Mouse (Mus musculus) mature B cell (primary cell): ENCODE data around the gene Kif5a.

ENCODE experiments used
- in situ Hi-C: fragments of 300-500 bp; cut with MboI; formaldehyde crosslinking; loops from 2 replicates; pipeline ENCODE4 v1.14.3; 2019

Gene Kif5a

DNA sequence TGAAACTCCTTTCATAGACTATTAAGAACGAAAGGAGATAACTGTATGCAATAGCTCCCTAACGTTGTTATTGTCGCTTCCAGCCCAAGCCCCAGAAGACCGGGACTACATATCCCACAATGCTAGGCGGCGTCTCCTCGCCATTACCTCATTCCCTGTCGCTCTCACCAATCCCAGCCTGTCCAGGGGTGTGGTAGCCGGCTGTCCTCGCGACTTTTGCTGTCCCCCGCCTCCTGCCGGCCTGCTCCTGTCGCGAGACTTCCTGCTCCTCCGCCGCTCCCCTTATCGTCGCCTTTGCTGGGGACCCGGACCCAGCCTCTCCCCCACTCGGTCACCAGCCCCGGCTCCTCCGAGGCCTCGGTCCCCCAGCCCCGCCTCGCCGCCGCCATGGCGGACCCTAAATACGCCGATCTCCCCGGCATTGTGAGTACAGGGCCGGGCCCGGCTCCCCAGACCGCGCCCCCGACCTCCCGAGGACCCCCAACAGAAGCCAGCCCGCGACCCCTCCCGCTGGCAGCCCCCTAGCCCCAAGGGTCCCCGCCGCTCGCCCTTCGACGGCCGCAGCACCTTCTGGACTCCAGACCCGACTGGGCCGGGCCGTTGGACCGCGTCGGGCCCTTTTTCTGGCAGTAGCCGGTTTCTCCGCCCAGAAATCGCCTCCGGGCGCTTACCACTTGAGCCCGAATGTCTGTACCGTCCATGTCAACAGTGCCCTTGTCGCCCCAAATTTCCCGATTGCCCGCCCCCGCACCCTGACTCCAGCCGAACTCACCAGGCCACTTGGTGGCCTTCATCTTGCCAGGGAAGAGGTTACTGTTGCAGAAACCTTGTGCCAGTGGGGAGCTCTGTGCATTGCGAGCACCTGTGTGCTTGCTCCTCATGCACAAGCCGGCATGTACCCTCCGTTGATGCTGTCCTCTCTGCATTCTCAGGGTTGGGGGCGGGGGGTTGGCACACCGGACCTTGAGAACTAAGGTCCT is 3.3 kb upstream of the Kif5a start, which contains the start of gene Dctn2:
Gene Dctn2 (plus strand): TSS at position 257 of the 980 bp plus-strand sequence.
- in situ Hi-C loops: no loop called here

DNA sequence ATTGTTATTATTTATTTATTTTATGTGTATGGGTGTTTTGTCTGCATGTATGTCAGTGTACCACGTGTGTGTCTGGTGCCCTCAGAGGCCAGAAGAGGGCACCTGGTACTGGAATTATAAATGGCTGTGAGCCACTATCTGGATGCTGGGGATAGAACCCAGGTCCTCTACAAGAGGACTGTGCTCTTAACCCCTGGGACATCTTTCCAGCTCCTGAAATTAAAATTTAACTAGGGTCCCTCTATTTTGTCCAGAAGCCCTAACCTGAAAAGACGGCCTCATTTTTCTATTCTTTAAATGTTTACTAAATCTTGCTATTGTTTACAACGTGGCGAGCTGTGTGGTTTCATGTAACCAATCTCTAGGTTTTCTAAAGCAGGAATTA is 2.6 kb upstream of the Kif5a start:
- in situ Hi-C loops: no loop called here

DNA sequence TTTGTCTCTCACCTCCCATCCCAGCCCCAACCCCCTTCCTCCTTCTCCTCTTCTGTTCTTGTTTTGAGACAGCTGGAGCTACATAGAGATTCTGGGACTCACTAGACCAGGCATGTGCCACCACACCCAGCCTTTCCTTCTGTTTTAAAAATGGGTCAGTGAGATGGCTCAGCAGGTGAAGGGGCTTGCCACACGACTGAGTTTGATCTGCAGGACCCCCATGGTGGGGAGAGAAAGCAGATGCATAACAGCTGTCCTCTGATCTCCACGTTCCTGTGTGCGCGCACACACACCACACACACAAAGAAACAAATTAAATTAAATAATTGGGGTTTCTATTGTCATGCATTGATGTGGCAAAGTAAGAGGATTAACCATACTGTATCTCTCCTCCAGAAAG is 1.8 kb upstream of the Kif5a start:
- in situ Hi-C loops: no loop called here

DNA sequence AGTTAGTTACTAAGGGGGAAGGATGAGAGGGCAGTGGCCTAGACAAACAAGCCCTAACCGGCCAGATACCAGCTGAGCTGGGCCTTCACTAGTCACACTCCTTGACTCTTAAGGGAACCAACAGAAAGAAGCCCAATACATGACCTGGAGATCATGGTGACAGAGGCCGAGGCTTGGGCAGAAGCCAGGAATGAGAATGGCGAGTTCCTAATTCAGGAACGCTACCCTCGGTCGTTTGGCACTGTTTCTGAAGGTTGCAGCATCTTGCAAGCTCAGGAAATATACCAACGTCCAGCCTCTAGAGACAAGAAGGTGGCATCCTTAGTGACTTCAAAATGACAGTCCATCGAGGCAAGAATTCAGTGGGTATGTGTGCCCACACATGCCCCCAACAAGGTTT is 1.2 kb upstream of the Kif5a start:
- in situ Hi-C loops: no loop called here

DNA sequence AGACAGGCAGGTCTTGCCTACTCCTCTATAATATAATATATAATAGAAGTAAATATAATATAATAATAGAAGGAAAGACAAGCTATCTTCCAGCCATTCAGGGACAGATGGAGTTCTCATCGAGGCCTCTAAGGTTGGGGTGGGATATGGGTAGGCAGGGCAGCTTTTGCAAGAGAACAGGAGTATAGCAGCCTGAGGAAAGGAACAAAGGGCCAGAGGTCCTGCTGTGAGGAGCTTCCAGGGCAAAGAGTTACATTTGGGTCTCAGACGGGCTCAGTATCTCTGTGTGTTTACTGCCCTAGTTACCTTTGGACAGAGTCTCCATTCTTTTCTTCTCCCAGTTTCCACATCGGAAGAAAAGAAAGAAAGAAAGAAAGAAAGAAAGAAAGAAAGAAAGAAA is 483 bp upstream of the Kif5a start:
- in situ Hi-C loops: no loop called here

DNA sequence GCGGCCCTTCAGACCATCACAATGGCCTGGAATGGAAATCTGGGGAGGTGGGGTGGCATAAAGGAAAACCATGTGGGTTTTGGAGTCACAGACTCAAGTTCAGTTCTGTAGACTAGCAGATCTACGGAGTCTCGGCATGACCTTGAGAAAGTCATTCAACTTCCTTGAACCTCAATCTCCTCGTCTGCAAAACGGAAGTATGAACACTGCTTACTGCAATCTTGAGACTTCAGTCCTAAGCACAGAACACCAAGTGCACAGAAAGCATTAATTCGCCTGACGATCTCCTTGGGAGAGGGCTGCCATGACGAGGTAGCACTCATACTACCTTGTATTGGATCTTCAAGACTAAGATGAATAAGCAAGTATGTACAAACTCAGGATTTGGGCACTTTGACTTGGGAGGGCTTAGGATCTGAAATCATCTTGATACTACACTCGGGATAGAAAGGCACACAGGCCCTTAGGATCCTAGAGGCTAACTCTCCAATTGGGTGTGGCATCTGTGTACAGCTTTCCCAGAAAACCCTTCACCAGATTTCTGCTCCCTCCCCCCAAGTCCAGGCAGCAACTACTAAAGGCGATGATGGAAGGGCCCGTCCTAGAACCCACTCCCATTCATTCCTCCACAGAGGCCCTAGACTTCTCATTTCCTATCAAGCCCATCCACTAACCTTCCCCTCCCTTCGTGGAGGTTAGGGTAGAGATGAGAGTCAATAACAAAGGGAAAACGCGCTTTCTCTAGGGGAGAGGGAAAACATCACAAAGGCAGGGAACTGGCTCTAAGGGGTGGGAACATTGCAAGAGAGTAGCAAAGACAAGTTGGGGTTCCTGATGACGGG is 1.2 kb downstream of the Kif5a start:
- in situ Hi-C loops: no loop called here

DNA sequence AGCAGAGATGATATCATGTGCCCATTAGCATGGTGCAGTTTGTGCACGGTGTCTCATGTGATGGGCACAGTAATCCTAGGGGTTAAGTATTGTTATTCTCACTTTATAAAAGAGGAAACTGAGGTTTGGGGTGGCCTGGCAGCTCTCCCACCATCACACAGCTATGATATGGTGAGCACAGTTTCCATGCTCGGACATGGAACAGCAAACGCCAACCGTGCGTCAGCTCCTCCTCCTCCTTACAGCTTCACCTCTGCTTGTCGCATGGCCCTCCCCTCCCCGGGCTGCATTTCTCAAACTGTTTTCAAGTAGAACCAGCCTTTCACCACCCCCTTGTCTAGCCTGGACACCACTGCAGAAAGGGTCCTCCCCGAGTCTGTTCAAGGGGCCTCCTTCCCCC is 4.7 kb downstream of the Kif5a start:
- in situ Hi-C loops: no loop called here

DNA sequence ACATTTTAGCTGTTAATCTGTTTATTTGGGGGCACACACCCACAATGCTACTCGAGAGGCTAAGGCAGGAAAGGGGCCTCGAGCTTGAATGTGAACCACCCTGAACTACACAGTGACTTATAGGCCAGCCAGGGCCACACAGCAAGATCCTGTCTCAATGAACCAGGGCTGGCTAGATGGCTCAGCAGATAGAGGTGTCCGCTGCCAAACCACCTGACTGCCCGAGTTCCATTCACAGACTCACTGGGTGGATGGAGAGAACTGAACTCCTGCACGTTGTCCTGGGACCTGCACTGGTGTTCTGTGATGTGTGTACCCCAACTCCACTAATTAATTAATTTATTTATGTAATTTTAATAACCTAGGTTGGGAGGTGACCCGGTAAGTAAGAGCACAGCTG is 5.4 kb downstream of the Kif5a start:
- in situ Hi-C loops: no loop called here

DNA sequence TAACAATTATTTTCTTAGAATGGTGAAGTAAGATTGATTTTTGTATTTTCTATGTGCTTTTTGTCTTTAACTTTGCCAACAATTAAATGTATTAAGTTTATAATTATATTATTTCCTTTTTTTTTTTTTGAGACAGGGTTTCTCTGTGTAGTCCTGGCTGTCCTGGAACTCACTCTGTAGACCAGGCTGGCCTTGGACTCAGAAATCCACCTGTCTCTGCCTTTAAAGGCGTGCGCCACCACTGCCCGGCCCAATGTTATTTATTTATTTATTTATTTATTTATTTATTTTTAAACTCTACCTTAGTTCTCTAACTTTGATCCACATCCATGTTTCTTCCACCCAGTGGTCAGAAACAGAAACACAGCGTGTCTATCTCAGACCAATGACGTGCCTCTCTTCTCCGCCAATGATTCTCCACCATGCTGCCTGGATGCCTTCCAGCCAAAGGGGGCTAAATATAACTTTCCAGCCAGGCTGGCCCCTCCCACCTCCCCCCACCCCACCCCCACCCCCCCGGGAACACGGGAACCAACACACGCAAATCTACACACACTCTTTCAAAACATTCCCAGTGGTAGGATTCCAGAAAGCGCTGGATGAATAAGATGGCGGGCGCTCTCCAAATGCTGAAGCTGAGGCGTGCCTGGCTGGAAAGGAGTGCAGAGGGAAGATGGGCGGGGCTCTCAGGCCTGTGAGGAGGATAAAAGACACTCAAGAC is 7.4 kb downstream of the Kif5a start:
- in situ Hi-C loops: no loop called here

DNA sequence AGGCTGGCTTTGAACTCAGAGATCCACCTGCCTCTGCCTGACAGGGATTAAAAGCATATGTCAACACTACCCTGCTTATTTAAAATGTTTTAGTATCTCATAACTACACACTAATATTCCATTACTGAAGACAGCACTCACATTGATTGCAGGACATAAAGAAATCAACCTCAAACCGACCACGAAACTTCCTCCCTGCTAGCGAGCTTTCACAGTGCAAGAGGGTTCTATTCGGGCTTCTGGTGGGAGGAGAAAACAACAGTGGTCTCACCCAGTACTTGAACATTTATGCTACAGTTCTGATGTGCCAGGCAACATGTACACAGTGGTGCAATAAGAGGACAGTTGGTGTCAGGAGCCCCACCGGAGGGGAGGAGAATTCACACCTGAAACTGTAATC is 12.3 kb downstream of the Kif5a start:
- in situ Hi-C loops: no loop called here

DNA sequence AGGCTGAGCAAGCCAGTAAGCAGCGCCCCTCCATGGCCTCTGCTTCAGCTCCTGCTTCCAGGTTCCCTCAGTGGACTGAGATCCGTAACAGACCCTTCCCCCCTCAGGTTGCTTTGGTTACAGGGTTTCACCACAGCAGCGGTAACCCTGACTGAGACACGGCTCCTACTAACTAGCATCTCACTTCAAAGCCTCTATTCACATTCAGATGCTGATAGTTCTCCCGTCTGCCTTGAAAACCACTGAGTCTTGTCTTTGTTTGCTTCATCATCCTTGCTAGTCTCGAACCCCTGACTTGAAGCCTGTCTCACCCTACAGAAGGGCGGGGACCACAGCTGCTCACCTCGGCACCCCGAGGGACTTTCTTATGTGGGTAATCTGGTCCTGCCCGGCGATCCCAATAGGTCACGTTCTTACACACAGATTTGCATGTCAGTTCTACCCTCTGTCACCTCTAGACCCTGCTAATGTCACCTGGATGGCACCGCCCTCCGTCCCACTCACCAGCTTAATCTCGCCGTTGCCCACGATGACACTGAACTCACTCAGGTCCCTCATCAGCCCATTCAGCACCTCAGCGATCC is 24.8 kb downstream of the Kif5a start:
- in situ Hi-C loops: no loop called here

DNA sequence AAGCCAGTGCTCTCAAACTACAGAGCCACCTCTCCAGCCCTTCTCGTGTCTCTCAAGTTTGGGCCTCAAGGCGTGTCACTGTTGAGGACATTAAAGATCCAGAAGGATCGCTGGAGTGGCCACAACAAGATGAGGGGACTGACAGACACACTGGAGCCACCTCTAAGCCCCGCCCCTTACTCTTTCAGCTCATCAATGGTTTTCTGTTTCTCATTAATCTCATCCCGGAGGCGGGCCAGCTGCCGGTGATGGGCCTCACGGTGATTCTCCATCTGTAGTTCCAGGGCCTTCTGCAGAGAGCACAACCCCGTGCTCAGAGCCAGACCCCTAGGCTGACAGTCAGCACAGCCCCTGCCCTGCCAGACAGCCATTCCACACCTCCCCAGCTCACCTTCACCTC is 26.6 kb downstream of the Kif5a start:
- in situ Hi-C loops: no loop called here

DNA sequence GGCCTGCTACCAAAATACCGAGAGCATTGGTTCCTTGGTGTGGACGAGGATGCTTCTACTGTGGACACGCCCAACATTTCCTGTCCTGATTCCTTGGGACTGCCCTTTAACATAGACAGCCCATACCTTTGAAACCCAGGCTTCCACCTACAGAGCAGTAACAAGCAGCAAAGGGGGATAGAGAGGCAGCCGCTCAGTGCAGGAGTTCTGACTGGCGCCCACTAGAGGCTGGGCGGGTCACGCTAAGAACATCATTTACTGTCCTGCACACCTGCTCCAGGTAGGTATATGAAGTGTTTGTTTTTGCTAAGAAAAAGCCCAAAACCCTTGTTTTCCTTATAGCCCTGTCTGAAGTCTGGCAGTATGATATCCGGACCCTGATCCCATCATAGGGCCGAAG is 30.0 kb downstream of the Kif5a start:
- in situ Hi-C loops: no loop called here

DNA sequence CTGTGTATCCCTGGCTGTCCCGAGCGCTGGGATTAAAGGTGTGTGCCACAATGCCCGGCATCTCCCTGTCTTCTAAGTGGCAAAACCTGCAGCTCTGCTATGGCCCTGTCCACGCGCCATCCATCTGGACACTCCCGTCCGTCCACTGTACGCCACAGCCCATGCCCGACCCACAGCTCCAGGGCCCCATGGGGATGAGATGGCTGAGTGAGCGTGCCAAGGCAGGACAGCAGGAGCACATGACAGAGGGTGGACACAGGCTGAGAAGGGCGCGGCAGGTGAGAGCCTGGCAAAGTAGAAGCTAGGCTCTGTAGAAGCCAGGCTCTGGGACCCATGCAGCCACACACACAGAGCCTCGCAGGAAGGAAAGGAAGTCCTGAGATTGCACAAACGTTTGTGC is 31.4 kb downstream of the Kif5a start:
- in situ Hi-C loops: no loop called here

DNA sequence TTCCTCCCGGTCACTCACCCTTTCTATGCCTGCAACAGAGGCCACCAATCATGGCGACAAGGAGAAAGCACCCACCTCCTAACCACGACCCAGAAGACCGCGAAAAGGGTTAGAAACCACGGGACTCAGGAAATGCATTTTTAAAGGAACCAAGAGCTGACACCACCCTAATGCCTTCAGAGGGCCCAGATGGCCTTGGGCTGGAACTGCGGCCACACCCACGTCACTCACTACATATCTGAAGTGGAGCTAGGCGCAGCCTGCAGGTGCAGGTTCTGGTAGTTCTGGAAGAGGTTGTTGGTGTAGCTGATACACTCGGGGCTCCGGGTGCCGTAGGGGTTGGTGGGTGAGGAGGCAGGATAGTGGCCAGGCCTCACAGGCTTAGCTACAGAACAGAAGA is 32.5 kb downstream of the Kif5a start:
- in situ Hi-C loops: no loop called here

DNA sequence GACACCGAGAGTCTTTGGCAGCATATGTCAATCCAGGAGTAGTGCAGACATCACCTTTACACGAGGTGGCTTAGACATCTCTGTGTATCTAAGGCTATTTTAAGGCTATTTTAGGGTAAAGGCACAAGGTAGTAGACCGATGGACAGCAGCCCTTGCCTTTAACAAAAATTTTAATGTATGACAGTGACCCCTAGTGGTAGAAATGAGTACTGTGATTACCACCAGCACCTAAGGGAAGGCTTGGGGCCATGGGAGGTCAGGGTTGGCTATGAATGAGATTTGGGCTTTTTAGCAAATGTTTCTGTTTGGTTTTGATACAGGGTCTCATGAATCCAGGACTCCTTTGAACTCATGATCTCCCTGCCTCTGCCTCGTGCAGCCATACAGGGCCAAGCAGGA is 34.3 kb downstream of the Kif5a start:
- in situ Hi-C loops: loop anchor here (10.0 kb wide), 1 partner anchor 54 kb away; no protein-coding TSS in a partner anchor

DNA sequence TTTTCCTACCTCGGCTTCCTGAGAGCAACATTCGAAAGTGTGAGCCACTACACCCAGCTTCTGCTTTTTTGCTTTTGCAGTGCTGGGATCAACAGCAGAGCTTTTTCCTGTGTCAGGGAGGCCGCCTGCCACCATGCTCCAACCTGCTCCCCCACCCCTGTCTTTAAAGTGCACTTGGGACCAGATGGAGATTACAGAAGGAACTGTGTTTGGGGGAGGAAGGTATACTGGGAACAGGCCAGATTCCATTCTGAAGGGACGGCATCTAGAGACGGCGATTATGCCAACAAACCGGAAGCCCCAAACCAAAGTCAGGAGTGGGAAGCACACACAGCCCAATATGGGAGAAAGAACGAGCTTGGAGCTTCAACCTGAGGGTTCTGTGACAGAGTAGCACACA is 36.0 kb downstream of the Kif5a start:
- in situ Hi-C loops: loop anchor here (10.0 kb wide), 1 partner anchor 52 kb away; no protein-coding TSS in a partner anchor

DNA sequence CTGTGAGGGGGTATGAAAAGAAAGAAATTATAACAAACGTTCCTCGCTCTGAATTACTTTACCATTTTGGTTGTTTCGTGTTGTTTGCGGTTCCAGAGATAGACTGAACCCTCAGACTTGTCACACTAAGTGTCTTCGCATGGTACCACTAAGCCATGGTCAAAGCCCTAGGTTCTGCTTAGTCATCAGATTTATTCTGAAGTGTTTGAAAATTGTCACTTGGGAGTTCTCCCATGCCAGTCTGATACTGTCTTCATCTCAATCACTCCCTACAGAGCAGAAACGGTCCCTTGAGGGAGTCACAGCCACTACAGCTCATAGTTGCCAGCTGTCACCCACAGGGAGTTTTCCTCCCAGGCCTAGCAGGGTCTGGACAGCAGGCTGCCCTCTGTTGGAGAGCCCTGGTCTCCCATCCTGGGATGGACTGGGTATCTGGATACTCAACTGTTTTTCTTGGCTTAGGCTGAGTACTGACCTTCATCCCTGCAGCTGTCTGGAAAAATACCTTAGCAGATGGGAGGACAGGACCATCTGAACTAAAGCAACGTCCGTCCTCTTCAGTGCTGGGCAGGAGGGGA is 36.7 kb downstream of the Kif5a start:
- in situ Hi-C loops: loop anchor here (10.0 kb wide), 1 partner anchor 52 kb away; no protein-coding TSS in a partner anchor

DNA sequence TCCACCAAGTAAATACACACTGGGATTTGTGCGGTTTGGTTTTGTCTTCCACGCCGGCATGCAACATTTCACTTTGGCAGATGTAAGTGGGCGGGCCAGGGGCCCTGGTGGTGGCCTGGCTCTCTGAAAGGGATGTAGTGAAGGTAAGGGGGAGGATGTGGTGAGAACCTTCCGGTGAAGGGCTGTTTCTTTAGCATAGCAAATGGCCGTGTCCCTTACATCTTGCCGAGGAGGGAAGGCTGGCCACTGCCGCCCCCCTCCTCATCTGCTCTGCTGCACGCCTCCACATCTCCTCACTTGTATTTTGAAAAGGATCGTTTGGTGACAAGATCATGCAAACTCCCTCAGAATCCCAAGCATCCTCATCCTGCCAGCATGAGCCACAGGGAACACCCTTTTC is 37.4 kb downstream of the Kif5a start:
- in situ Hi-C loops: loop anchor here (10.0 kb wide), 1 partner anchor 51 kb away; no protein-coding TSS in a partner anchor

DNA sequence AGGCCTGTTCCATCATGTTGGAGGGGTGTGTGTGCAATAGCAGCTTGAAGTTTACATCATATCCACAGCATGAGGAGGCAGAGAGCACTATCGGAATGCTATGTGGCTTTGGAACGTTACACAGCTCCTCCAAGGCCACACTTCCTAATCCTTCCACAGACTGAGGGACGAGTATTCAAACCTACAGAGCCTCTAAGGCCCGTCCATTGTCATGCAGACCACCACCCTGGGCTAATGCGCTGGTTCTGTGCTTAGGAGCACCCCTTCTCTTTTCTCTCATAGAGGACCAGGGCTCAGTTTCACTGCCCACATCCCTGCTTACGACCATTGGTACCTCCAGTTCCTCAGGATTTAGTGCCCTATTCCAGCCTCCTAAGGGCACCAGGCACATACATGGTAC is 37.9 kb downstream of the Kif5a start:
- in situ Hi-C loops: loop anchor here (10.0 kb wide), 1 partner anchor 50 kb away; no protein-coding TSS in a partner anchor

DNA sequence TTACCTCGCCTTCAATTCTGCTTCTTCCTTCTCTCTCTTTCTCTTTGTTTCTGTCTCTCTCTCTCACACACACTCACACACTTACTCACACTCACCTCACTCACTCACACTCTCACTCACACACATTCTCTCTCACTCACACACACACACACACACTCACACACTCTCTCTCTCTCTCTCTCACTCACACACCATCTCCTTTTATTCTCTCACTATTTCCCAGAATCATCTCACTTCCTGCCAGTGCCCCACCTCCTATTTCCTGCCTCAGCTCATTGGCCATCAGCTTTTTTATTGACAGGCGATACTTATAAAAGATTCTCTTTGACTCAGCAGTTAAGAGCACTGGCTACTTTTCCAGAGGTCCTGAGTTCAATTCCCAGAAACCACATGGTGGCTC is 44.8 kb downstream of the Kif5a start:
- in situ Hi-C loops: no loop called here
